Mouse (Mus musculus) neural tube, embryonic 12.5 days (tissue): ENCODE results near the gene Diras2. TPM values are rescaled to one million over a fixed set of nuclear protein-coding genes. Genes with fewer than 3 reads are reported as not detected.
A peak's percentile ranks its signal among the peaks of the same experiment; 100 is the strongest.

Experiments
- ATAC-seq: fragments of 200-750 bp; cut with Nextera tagmentation; 2 replicates; pipeline ENCODE4 v1.8.0; 2017; ENCODE audit warnings: low read depth, mild to moderate bottlenecking, moderate TSS enrichment, moderate library complexity; ENCODE audit not compliant: low FRiP score
- H3K27ac ChIP-seq: fragments of 300-500 bp; sonication (generic); 2 replicates; pipeline ENCODE4 v1.5.1; 2016
- H3K27me3 ChIP-seq: fragments of 300-500 bp; sonication (generic); replicated peaks from 2 replicates; pipeline ENCODE4 v1.6.1; 2016; ENCODE audit warnings: mild to moderate bottlenecking
- H3K36me3 ChIP-seq: fragments of 300-500 bp; sonication (generic); 2 replicates; pipeline ENCODE4 v1.6.1; 2016; ENCODE audit warnings: mild to moderate bottlenecking
- H3K4me1 ChIP-seq: fragments of 300-500 bp; sonication (generic); 2 replicates; pipeline ENCODE4 v1.6.1; 2016
- H3K4me2 ChIP-seq: fragments of 300-500 bp; sonication (generic); replicated peaks from 2 replicates; pipeline ENCODE4 v1.6.1; 2016; ENCODE audit warnings: mild to moderate bottlenecking
- H3K4me3 ChIP-seq: fragments of 300-500 bp; sonication (generic); 2 replicates; pipeline ENCODE4 v1.5.1; 2016
- H3K9ac ChIP-seq: fragments of 300-500 bp; sonication (generic); 2 replicates; pipeline ENCODE4 v1.6.1; 2016; ENCODE audit warnings: mild to moderate bottlenecking
- H3K9me3 ChIP-seq: fragments of 300-500 bp; sonication (generic); 2 replicates; pipeline ENCODE4 v1.6.1; 2016; ENCODE audit warnings: mild to moderate bottlenecking
- WGBS: fragments of 180-500 bp; shearing (Covaris S2); methylation state at CpG from one replicate; pipeline ENCODE4 v1.1.7; 2016; 5-methylcytosine and 5-hydroxymethylcytosine counted together
- polyA plus RNA-seq: library from polyadenylated mRNA; unstranded; fragments of >200 nt; fragmentation: Nextera tagmentation; extraction: Ambion mirVana; gene quantifications from 2 replicates; pipeline ENCODE4 v1.2.1, GENCODE M21; 2016

Diras2 gene
- polyA plus RNA-seq, 1 experiment from 2014 or later = 0.84 TPM

- Histone ChIP-seq H3K27me3 (peaks cover 10% of the 10 kb centered on the region), H3K36me3 (no peaks in the 10 kb centered on the region), H3K9ac (no peak overlapping the region), H3K27ac (no peak overlapping the region), H3K9me3 (no peaks in the 10 kb centered on the region), H3K4me2 (peak overlapping the region; percentile 9; the same call in 1 of the 2 replicates), H3K4me3 (no peak overlapping the region), H3K4me1 (peaks cover 10% of the 10 kb centered on the region)
- no peak for ATAC-seq
- WGBS = 85% methylated on average over 8 of the region's 8 CpGs
Observed at GRCm38 (mm10) chr13:52528281-52528680, 2.8 kb downstream of the Diras2 start.

- H3K4me3 ChIP-seq = no peak overlapping the region
- whole genome bisulfite sequencing = 85% methylated on average over 6 of the region's 6 CpGs
- peaks cover 12% of the 10 kb centered on the region for H3K4me1 ChIP-seq
- no peak overlapping the region for H3K27ac ChIP-seq
- no peaks in the 10 kb centered on the region for H3K9me3 ChIP-seq
- ATAC-seq = no peak
- no peak overlapping the region for H3K4me2 ChIP-seq
- H3K27me3 ChIP-seq = peaks cover 10% of the 10 kb centered on the region
- no peaks in the 10 kb centered on the region for H3K36me3 ChIP-seq
- no peak overlapping the region for H3K9ac ChIP-seq
Observed at GRCm38 (mm10) chr13:52526249-52527035, 4.6 kb downstream of the Diras2 start.

- H3K27me3 ChIP-seq = no peaks in the 10 kb centered on the region; the same call in 1 of the 2 replicates
Observed at GRCm38 (mm10) chr13:52524313-52524712, 6.8 kb downstream of the Diras2 start.

GRCm38 (mm10) chr13:52521176-52521575 is 9.9 kb downstream of the Diras2 start:
- Histone ChIP-seq H3K27ac (no peak overlapping the region), H3K9me3 (no peaks in the 10 kb centered on the region), H3K9ac (no peak overlapping the region), H3K4me1 (peaks cover 5% of the 10 kb centered on the region; the same call in 1 of the 2 replicates), H3K27me3 (no peaks in the 10 kb centered on the region), H3K4me2 (no peak overlapping the region), H3K4me3 (no peak overlapping the region), H3K36me3 (no peaks in the 10 kb centered on the region)
- WGBS = 38% methylated on average over 6 of the region's 6 CpGs
- ATAC-seq = no peak

More at GRCm38 (mm10) chr13:52524313-52524712, 6.8 kb downstream of the Diras2 start:
- Histone ChIP-seq H3K4me2 (no peak overlapping the region), H3K4me3 (no peak overlapping the region), H3K27ac (no peak overlapping the region), H3K9ac (no peak overlapping the region), H3K4me1 (peaks cover 5% of the 10 kb centered on the region; the same call in 1 of the 2 replicates), H3K9me3 (no peaks in the 10 kb centered on the region), H3K36me3 (no peaks in the 10 kb centered on the region)
- no peak for ATAC-seq
- 89% methylated on average over 11 of the region's 11 CpGs for WGBS

GRCm38 (mm10) chr13:52519425-52519824 is 11.7 kb downstream of the Diras2 start:
- Histone ChIP-seq H3K4me2 (no peak overlapping the region), H3K36me3 (no peaks in the 10 kb centered on the region), H3K9me3 (no peaks in the 10 kb centered on the region), H3K4me3 (no peak overlapping the region), H3K4me1 (peaks cover 5% of the 10 kb centered on the region; the same call in 1 of the 2 replicates), H3K27ac (no peak overlapping the region), H3K27me3 (no peaks in the 10 kb centered on the region), H3K9ac (no peak overlapping the region)
- WGBS = 91% methylated on average over 5 of the region's 5 CpGs
- ATAC-seq = no peak

GRCm38 (mm10) chr13:52518377-52518776 is 12.7 kb downstream of the Diras2 start:
- Histone ChIP-seq H3K4me2 (no peak overlapping the region), H3K27me3 (no peaks in the 10 kb centered on the region), H3K9ac (no peak overlapping the region), H3K4me3 (no peak overlapping the region), H3K4me1 (peaks cover 5% of the 10 kb centered on the region; the same call in 1 of the 2 replicates), H3K9me3 (no peaks in the 10 kb centered on the region), H3K36me3 (no peaks in the 10 kb centered on the region), H3K27ac (no peak overlapping the region)
- 90% methylated on average over 4 of the region's 4 CpGs for WGBS
- ATAC-seq = no peak

GRCm38 (mm10) chr13:52517021-52517420 is 14.1 kb downstream of the Diras2 start:
- no peak for ATAC-seq
- H3K27ac ChIP-seq = no peak overlapping the region
- no peaks in the 10 kb centered on the region for H3K9me3 ChIP-seq
- no peak overlapping the region for H3K4me3 ChIP-seq
- WGBS = 88% methylated on average over 5 of the region's 5 CpGs
- H3K27me3 ChIP-seq = no peaks in the 10 kb centered on the region
- no peak overlapping the region for H3K4me2 ChIP-seq
- no peaks in the 10 kb centered on the region for H3K36me3 ChIP-seq
- H3K9ac ChIP-seq = no peak overlapping the region
- peaks cover 5% of the 10 kb centered on the region; the same call in 1 of the 2 replicates for H3K4me1 ChIP-seq

- 91% methylated on average over 4 of the region's 4 CpGs for WGBS
- Histone ChIP-seq H3K27ac (no peak overlapping the region), H3K4me3 (no peak overlapping the region), H3K4me1 (peaks cover 5% of the 10 kb centered on the region; the same call in 1 of the 2 replicates), H3K9me3 (no peaks in the 10 kb centered on the region), H3K27me3 (no peaks in the 10 kb centered on the region), H3K4me2 (no peak overlapping the region), H3K9ac (no peak overlapping the region), H3K36me3 (no peaks in the 10 kb centered on the region)
- ATAC-seq = no peak
Observed at GRCm38 (mm10) chr13:52516561-52516960, 14.5 kb downstream of the Diras2 start.

- no peak overlapping the region for H3K4me2 ChIP-seq
- peaks cover under 1% of the 10 kb centered on the region; the same call in 1 of the 2 replicates for H3K4me1 ChIP-seq
- no peak overlapping the region for H3K9ac ChIP-seq
- no peaks in the 10 kb centered on the region for H3K9me3 ChIP-seq
- H3K27me3 ChIP-seq = no peaks in the 10 kb centered on the region
- H3K4me3 ChIP-seq = no peak overlapping the region
- no peaks in the 10 kb centered on the region for H3K36me3 ChIP-seq
- no peak for ATAC-seq
- WGBS = 88% methylated on average over 3 of the region's 3 CpGs
- no peak overlapping the region for H3K27ac ChIP-seq
Observed at GRCm38 (mm10) chr13:52516051-52516450, 15.0 kb downstream of the Diras2 start.

- WGBS = 78% methylated on average over 3 of the region's 3 CpGs
- Histone ChIP-seq H3K4me3 (no peak overlapping the region), H3K36me3 (no peaks in the 10 kb centered on the region), H3K4me2 (no peak overlapping the region), H3K4me1 (no peaks in the 10 kb centered on the region), H3K9ac (no peak overlapping the region), H3K27ac (no peak overlapping the region), H3K9me3 (no peaks in the 10 kb centered on the region), H3K27me3 (no peaks in the 10 kb centered on the region)
- no peak for ATAC-seq
Observed at GRCm38 (mm10) chr13:52513554-52513953, 17.5 kb downstream of the Diras2 start.

- ATAC-seq = no peak
- H3K9ac ChIP-seq = no peak overlapping the region
- no peaks in the 10 kb centered on the region for H3K27me3 ChIP-seq
- H3K4me3 ChIP-seq = no peak overlapping the region
- H3K9me3 ChIP-seq = no peaks in the 10 kb centered on the region
- 74% methylated on average over 5 of the region's 5 CpGs for WGBS
- H3K4me1 ChIP-seq = no peaks in the 10 kb centered on the region
- H3K4me2 ChIP-seq = no peak overlapping the region
- H3K27ac ChIP-seq = no peak overlapping the region
- H3K36me3 ChIP-seq = no peaks in the 10 kb centered on the region; the same call in 1 of the 2 replicates
Observed at GRCm38 (mm10) chr13:52512356-52512755, 18.7 kb downstream of the Diras2 start.

- 87% methylated on average over 4 of the region's 4 CpGs for WGBS
- no peak overlapping the region for H3K4me3 ChIP-seq
- no peak for ATAC-seq
Observed at GRCm38 (mm10) chr13:52510172-52510880, 20.8 kb downstream of the Diras2 start.

More at GRCm38 (mm10) chr13:52510172-52510880, 20.8 kb downstream of the Diras2 start:
- Histone ChIP-seq H3K4me2 (no peak overlapping the region), H3K27me3 (no peaks in the 10 kb centered on the region), H3K9ac (no peak overlapping the region), H3K4me1 (no peaks in the 10 kb centered on the region), H3K9me3 (no peaks in the 10 kb centered on the region), H3K36me3 (no peaks in the 10 kb centered on the region; the same call in 1 of the 2 replicates), H3K27ac (no peak overlapping the region)
